Mouse (Mus musculus) myocyte (in vitro differentiated cells): ENCODE measurements around the gene Anxa11. TPM values are rescaled to one million over a fixed set of nuclear protein-coding genes. Genes with fewer than 3 reads are reported as not detected.

Experiments used
- H3K27me3 ChIP-seq: one replicate; pipeline ENCODE4 v1.6.1; 2011; ENCODE audit not compliant: control insufficient read depth, insufficient read depth, insufficient read length
- H3K36me3 ChIP-seq: one replicate; pipeline ENCODE4 v1.6.1; 2011; ENCODE audit not compliant: control insufficient read depth, insufficient read depth
- H3K4me2 ChIP-seq: one replicate; pipeline ENCODE4 v1.6.1; 2011; ENCODE audit warnings: low read depth, control low read depth
- H3K4me3 ChIP-seq: one replicate; pipeline ENCODE4 v1.5.1; 2011; ENCODE audit warnings: mild to moderate bottlenecking, control low read depth, moderate library complexity
- H3K79me2 ChIP-seq: one replicate; pipeline ENCODE4 v1.6.1; 2011; ENCODE audit not compliant: control insufficient read depth, insufficient read depth
- H3ac ChIP-seq: one replicate; pipeline ENCODE4 v1.6.1; 2011; ENCODE audit not compliant: control insufficient read depth, insufficient read length
- CEBPB ChIP-seq: IDR thresholded peaks from 2 replicates; pipeline ENCODE4 v1.6.1; 2011; ENCODE audit warnings: mild to moderate bottlenecking, moderate library complexity; ENCODE audit not compliant: poor library complexity, insufficient read depth, severe bottlenecking
- E2F4 ChIP-seq: IDR thresholded peaks from one replicate; pipeline ENCODE4 v1.6.1; 2011; ENCODE audit warnings: mild to moderate bottlenecking, control low read depth, moderate library complexity; ENCODE audit not compliant: insufficient read depth
- MAX ChIP-seq: IDR thresholded peaks from one replicate; pipeline ENCODE4 v1.6.1; 2011; ENCODE audit warnings: low read depth, mild to moderate bottlenecking, control low read depth
- MYOD1 ChIP-seq, 3 experiments: IDR thresholded peaks; one replicate each; pipeline ENCODE4 v1.6.1; 2011; ENCODE audit warnings: control low read depth in 2 of 3, low read depth in 2 of 3, mild to moderate bottlenecking in 2 of 3, moderate library complexity in 1 of 3; ENCODE audit not compliant: insufficient read length in 2 of 3, control insufficient read depth in 1 of 3
- MYOG ChIP-seq, 3 experiments: IDR thresholded peaks; one replicate each; pipeline ENCODE4 v1.6.1; 2011; ENCODE audit warnings: control low read depth in 2 of 3, low read depth in 2 of 3, mild to moderate bottlenecking in 2 of 3; ENCODE audit not compliant: insufficient read length in 2 of 3, control insufficient read depth in 1 of 3, insufficient read depth in 1 of 3
- POLR2A ChIP-seq: IDR thresholded peaks from one replicate; pipeline ENCODE4 v1.6.1; 2011; ENCODE audit warnings: low read depth, mild to moderate bottlenecking, control low read depth, moderate library complexity; ENCODE audit not compliant: insufficient read length
- POLR2AphosphoS2 ChIP-seq: IDR thresholded peaks from one replicate; pipeline ENCODE4 v1.6.1; 2011; ENCODE audit warnings: low read depth, control low read depth; ENCODE audit not compliant: insufficient read length
- REST ChIP-seq: IDR thresholded peaks from one replicate; pipeline ENCODE4 v1.6.1; 2011; ENCODE audit warnings: mild to moderate bottlenecking, control low read depth, moderate library complexity; ENCODE audit not compliant: insufficient read depth, insufficient read length
- SRF ChIP-seq: IDR thresholded peaks from one replicate; pipeline ENCODE4 v1.6.1; 2011; ENCODE audit warnings: low read depth; ENCODE audit not compliant: control insufficient read depth, insufficient read length
- TCF12 ChIP-seq: IDR thresholded peaks from one replicate; pipeline ENCODE4 v1.6.1; 2011; ENCODE audit warnings: mild to moderate bottlenecking, control low read depth; ENCODE audit not compliant: poor library complexity, insufficient read depth, severe bottlenecking
- TCF3 ChIP-seq: IDR thresholded peaks from one replicate; pipeline ENCODE4 v1.6.1; 2011; ENCODE audit warnings: low read depth, control low read depth; ENCODE audit not compliant: insufficient read length
- USF1 ChIP-seq: IDR thresholded peaks from one replicate; pipeline ENCODE4 v1.6.1; 2011; ENCODE audit warnings: low read depth, mild to moderate bottlenecking, control low read depth, moderate library complexity
- polyA plus RNA-seq: library from polyadenylated mRNA; unstranded; fragments of >200 nt; fragmentation: generic; extraction: Trizol; gene quantifications from one replicate; pipeline ENCODE4 v1.2.1, GENCODE M21; 2012; ENCODE audit warnings: missing spikeins

Anxa11 gene
- polyA plus RNA-seq, 1 experiment: 140 TPM

DNA sequence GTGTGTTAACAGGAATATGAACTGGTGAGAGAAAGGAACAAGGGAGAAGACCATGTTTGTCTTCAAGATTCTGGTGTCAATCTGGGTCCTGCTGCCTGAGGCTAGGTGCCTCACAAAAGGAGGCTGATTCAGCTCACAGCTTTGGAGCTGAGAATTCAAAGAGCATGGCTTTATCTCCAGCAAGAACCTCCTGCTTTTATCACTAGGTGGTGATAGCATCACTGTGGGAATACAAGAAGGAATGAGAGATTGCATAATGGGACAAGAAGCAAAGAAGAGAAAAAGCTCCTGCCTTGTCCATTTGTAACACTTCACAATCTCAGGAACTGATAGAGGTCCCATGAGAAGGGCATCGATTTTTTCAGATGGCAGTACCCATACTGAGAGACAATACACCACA lies 10.6 kb upstream of the Anxa11 start:
- Histone ChIP-seq H3K79me2 (no peaks in the 10 kb centered on the region), H3K4me3 (no peak overlapping the region), H3K4me2 (peak overlapping the region; percentile 80), H3K27me3 (no peaks in the 10 kb centered on the region), H3K36me3 (no peaks in the 10 kb centered on the region), H3ac (no peak overlapping the region)
- TF ChIP-seq TCF12: no peak

GRCm38 (mm10) chr14:25832301-25832700 lies 9.7 kb upstream of the Anxa11 start:
- Histone ChIP-seq H3K4me2 (peak overlapping the region; percentile 80), H3ac (no peak overlapping the region), H3K79me2 (no peaks in the 10 kb centered on the region), H3K36me3 (no peaks in the 10 kb centered on the region), H3K4me3 (no peak overlapping the region), H3K27me3 (no peaks in the 10 kb centered on the region)
- TF ChIP-seq SRF (no peak), CEBPB (no peak), TCF3 (no peak), USF1 (no peak), TCF12 (no peak), REST (no peak), E2F4 (no peak), MYOD1 (IDR thresholded peaks at IDR 0.05; ENCODE audit: control insufficient read depth in 1 of 3, insufficient read length in 2 of 3, low read depth in 2 of 3) (no peak), MYOG (IDR thresholded peaks at IDR 0.05; ENCODE audit: control insufficient read depth in 1 of 3, insufficient read depth in 1 of 3, insufficient read length in 2 of 3, low read depth in 2 of 3) (no peak), POLR2A (no peak), MAX (no peak), POLR2AphosphoS2 (no peak)

DNA sequence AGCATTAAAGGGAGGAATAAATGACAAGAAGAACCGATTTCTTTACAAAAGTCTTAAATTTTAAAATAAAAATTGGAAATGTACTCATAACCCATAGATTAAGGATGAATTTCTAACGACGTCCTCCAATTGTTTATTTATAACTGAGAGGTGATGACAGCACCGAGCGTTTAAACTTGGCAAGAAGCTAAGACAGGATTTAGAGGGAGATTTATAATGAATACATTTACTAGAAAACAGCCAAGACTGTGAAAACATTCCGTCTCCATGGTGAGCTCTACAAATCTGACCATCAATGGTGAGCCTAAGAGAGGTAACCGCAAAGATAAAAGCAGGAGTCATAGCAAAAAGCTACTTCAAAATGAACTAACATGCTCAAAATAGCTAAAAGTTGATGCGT lies 3.5 kb upstream of the Anxa11 start:
- no peak overlapping the region for H3ac ChIP-seq
- no peak for TF ChIP-seq SRF
- TF ChIP-seq REST: no peak
- no peak for TF ChIP-seq TCF3
- no peak for TF ChIP-seq MAX
- TF ChIP-seq USF1: no peak
- H3K4me2 ChIP-seq: no peak overlapping the region
- no peaks in the 10 kb centered on the region for H3K36me3 ChIP-seq
- H3K27me3 ChIP-seq: no peaks in the 10 kb centered on the region
- no peak overlapping the region for H3K4me3 ChIP-seq
- peaks cover 11% of the 10 kb centered on the region for H3K79me2 ChIP-seq

GRCm38 (mm10) chr14:25839791-25840190 lies 2.2 kb upstream of the Anxa11 start:
- Histone ChIP-seq H3K27me3 (no peaks in the 10 kb centered on the region), H3K79me2 (peaks cover 25% of the 10 kb centered on the region), H3ac (no peak overlapping the region), H3K4me2 (no peak overlapping the region), H3K36me3 (no peaks in the 10 kb centered on the region), H3K4me3 (no peak overlapping the region)
- TF ChIP-seq E2F4 (no peak), REST (no peak), TCF3 (no peak)

DNA sequence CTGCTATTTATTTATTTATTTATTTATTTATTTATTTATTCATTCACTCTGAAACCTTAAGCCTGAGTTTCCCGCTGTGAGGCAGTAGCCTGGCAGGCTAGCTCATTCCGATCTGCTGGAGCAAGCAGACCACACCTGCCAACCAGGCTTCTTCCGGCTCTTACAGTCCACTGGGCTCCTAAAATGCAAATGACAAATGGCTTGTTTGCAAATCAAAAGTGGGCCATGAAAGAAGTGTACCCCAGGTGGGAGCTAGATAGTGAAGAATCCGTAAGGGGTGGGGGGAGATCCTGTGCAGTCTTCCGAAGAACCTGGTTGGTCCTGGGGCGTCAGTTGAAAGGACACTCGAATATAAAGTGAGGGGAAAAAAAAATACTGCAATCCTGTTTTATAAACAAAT lies 995 bp upstream of the Anxa11 start:
- no peak overlapping the region for H3K4me2 ChIP-seq
- H3K4me3 ChIP-seq: peak overlapping the region; percentile 86
- H3K79me2 ChIP-seq: peaks cover 33% of the 10 kb centered on the region
- TF ChIP-seq TCF3 (no peak), MYOG (IDR thresholded peaks at IDR 0.05; ENCODE audit: control insufficient read depth in 1 of 3, insufficient read depth in 1 of 3, insufficient read length in 2 of 3, low read depth in 2 of 3) (no peak), MAX (no peak), REST (no peak), POLR2A (no peak), USF1 (no peak), E2F4 (no peak), SRF (no peak), MYOD1 (IDR thresholded peaks at IDR 0.05; ENCODE audit: control insufficient read depth in 1 of 3, insufficient read length in 2 of 3, low read depth in 2 of 3) (no peak), POLR2AphosphoS2 (no peak), TCF12 (no peak), CEBPB (no peak)
- H3K36me3 ChIP-seq: no peaks in the 10 kb centered on the region
- H3ac ChIP-seq: no peak overlapping the region
- no peaks in the 10 kb centered on the region for H3K27me3 ChIP-seq

DNA sequence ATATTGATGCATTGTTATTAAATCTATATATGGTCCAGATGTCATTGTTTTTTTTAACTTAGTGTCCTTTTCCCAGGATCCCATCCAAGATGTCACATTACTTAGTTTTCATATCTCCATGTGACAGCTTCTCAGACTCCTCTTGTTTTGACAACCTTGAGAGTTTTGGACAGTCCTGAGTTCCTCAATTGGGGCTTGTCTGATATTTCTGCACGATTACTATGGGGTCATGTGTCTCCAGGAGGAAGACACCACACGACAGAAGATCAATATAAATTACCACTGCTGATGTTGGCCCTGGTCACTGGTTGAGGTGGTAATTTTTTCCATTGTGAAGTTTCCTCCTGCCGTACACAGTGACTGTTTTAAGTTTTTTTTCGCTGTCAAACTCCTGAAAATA lies 377 bp upstream of the Anxa11 start:
- peak overlapping the region; percentile 86 for H3K4me3 ChIP-seq
- no peaks in the 10 kb centered on the region for H3K27me3 ChIP-seq
- H3K36me3 ChIP-seq: no peaks in the 10 kb centered on the region
- no peak for TF ChIP-seq TCF12
- no peak for TF ChIP-seq TCF3
- no peak for TF ChIP-seq SRF
- no peak for TF ChIP-seq POLR2A
- peak overlapping the region; percentile 36 for H3ac ChIP-seq
- peaks cover 36% of the 10 kb centered on the region for H3K79me2 ChIP-seq
- peak overlapping the region; percentile 74 for H3K4me2 ChIP-seq
